Mouse (Mus musculus) spleen, adult 2 months (tissue): ENCODE results near the gene Lrp4.

Experiments used
- CTCF ChIP-seq: fragments of 200-500 bp; IDR thresholded peaks from 2 replicates; pipeline ENCODE4 v1.5.1; 2011; ENCODE audit warnings: mild to moderate bottlenecking, inconsistent platforms; ENCODE audit not compliant: insufficient read depth, insufficient read length, insufficient replicate concordance; ENCODE audit errors: extremely low read depth
- POLR2A ChIP-seq: fragments of 200-500 bp; IDR thresholded peaks from 2 replicates; pipeline ENCODE4 v1.6.1; 2011; ENCODE audit warnings: low read depth, low read length, inconsistent platforms

DNA sequence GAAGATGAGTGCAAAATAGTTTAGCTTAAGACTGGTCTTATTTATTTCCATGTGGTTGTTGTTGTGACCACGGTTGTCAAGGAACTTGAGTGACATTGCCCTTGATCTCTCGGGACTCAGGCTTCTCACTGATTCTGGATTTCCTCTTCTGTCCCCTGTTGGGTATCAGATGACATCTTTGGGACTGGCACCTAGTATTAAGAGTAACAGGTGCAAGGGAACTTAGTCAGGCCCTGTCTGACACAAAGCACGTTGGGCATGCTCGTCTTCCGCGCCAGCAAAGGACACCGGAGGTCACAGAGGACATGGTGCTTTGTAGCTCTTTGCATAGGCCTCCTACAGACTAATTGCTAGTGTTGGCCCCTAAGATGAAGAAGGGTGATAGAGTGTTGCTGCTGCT, 3.5 kb downstream of the Lrp4 start:
- TF ChIP-seq CTCF (no peak), POLR2A (no peak)
